8 mouse cellular contexts compared by ENCODE assay signal in genomic region chr3:121953433-121954161, GRCm38 (mm10). TPM values are rescaled to one million over a fixed set of nuclear protein-coding genes. Genes with fewer than 3 reads are reported as not detected.
DNase-seq lines count a peak whose midpoint lies in the region; ATAC-seq and TF ChIP-seq lines count a peak whose summit lies in the region.

No protein-coding gene starts in this region.

- WGBS in thymus, adult 2 months = 7% methylated on average over 53 of the region's 53 CpGs
- WGBS in forebrain, embryonic 14.5 days = 1% methylated on average over 31 of the region's 53 CpGs
- WGBS in hindbrain, embryonic 10.5 days = 1% methylated on average over 53 of the region's 53 CpGs
- under 1% methylated on average over 52 of the region's 53 CpGs for WGBS in limb, embryonic 13.5 days
- under 1% methylated on average over 44 of the region's 53 CpGs for WGBS in midbrain, embryonic 15.5 days

- 0 out of 2 replicates have a peak, but pooled peaks cover 8% of the 10 kb centered on the region for H3K4me1 ChIP-seq in thymus, adult 2 months (replicated peaks; ENCODE audit: control insufficient read depth, insufficient read depth, low read length)
- no peaks in the 10 kb centered on the region for H3K4me1 ChIP-seq in forebrain, embryonic 14.5 days (ENCODE audit: control insufficient read depth, insufficient read depth, low read length)
- peaks cover 10% of the 10 kb centered on the region for H3K4me1 ChIP-seq in hindbrain, embryonic 10.5 days (replicated peaks)
- peaks cover 12% of the 10 kb centered on the region; the same call in 1 of the 2 replicates for H3K4me1 ChIP-seq in limb, embryonic 13.5 days
- H3K4me1 ChIP-seq in midbrain, embryonic 15.5 days = peaks cover 12% of the 10 kb centered on the region

- H3K27me3 ChIP-seq in thymus, adult 2 months (ENCODE audit: control insufficient read depth, insufficient read depth, low read length) = peaks cover 13% of the 10 kb centered on the region
- peaks cover 24% of the 10 kb centered on the region for H3K27me3 ChIP-seq in forebrain, embryonic 14.5 days (replicated peaks; ENCODE audit: control insufficient read depth, insufficient read depth, low read length)
- peaks cover 39% of the 10 kb centered on the region for H3K27me3 ChIP-seq in hindbrain, embryonic 10.5 days (ENCODE audit: insufficient read depth, poor library complexity, severe bottlenecking)
- H3K27me3 ChIP-seq in limb, embryonic 13.5 days = peaks cover 6% of the 10 kb centered on the region
- H3K27me3 ChIP-seq in midbrain, embryonic 15.5 days (replicated peaks) = peaks cover 29% of the 10 kb centered on the region

- peak overlapping the region; percentile 62 for H3K9ac ChIP-seq in forebrain, embryonic 14.5 days (ENCODE audit: low read length)
- peak overlapping the region; percentile 80 for H3K9ac ChIP-seq in limb, embryonic 13.5 days
- H3K9ac ChIP-seq in midbrain, embryonic 15.5 days = peak overlapping the region; percentile 43

- H3K4me2 ChIP-seq in forebrain, embryonic 14.5 days (ENCODE audit: low read length) = peak overlapping the region; percentile 80
- H3K4me2 ChIP-seq in limb, embryonic 13.5 days (replicated peaks) = peak overlapping the region; percentile 73
- peak overlapping the region; percentile 91 for H3K4me2 ChIP-seq in midbrain, embryonic 15.5 days

- H3K9me3 ChIP-seq in forebrain, embryonic 14.5 days (replicated peaks; ENCODE audit: control insufficient read depth, low read length) = 0 out of 2 replicates have a peak, but pooled peaks cover 3% of the 10 kb centered on the region
- H3K9me3 ChIP-seq in hindbrain, embryonic 10.5 days = 0 out of 2 replicates have a peak, but pooled peaks cover 3% of the 10 kb centered on the region
- peaks cover 3% of the 10 kb centered on the region; the same call in 1 of the 2 replicates for H3K9me3 ChIP-seq in limb, embryonic 13.5 days
- no peaks in the 10 kb centered on the region for H3K9me3 ChIP-seq in midbrain, embryonic 15.5 days

- H3K27ac ChIP-seq in thymus, adult 2 months (ENCODE audit: control insufficient read depth, insufficient read depth, low read length) = no peak overlapping the region
- no peak overlapping the region for H3K27ac ChIP-seq in forebrain, embryonic 14.5 days (ENCODE audit: low read depth, low read length)
- H3K27ac ChIP-seq in hindbrain, embryonic 10.5 days = peak overlapping the region; percentile 84
- H3K27ac ChIP-seq in limb, embryonic 13.5 days = no peak overlapping the region; the same call in 1 of the 2 replicates
- H3K27ac ChIP-seq in midbrain, embryonic 15.5 days = no peak overlapping the region

- ATAC-seq in forebrain, embryonic 14.5 days = peak; percentile 32
- peak; percentile 50 for ATAC-seq in limb, embryonic 13.5 days (ENCODE audit: low FRiP score, low read depth)
- ATAC-seq in midbrain, embryonic 15.5 days (replicated peaks) = no peak; the same call in none of the 2 replicates

- no peak for TF ChIP-seq CTCF in thymus, adult 2 months (IDR thresholded peaks at IDR 0.05; ENCODE audit: borderline replicate concordance, control insufficient read depth, extremely low read depth, insufficient read depth, low read length, poor library complexity)

- DNase-seq in thymus, adult 2 months = peak; percentile 3
- no peak for DNase-seq in thymus, adult 18-20 months
- no peak for DNase-seq in forebrain, embryonic 14.5 days (ENCODE audit: low spot score)
- peak; percentile 55 for DNase-seq in hindbrain, embryonic 10.5 days (ENCODE audit: low spot score)
- no peak for DNase-seq in T-cell, adult 2 months (ENCODE audit: low spot score)
- no peak for DNase-seq in frontal cortex, postnatal 36 days (ENCODE audit: low spot score in 2 of 2)

- H3K4me3 ChIP-seq in thymus, adult 2 months (ENCODE audit: control insufficient read depth, insufficient read depth, low read length) = peak overlapping the region; percentile 28
- peak overlapping the region; percentile 52 for H3K4me3 ChIP-seq in forebrain, embryonic 14.5 days (ENCODE audit: low read depth, low read length)
- H3K4me3 ChIP-seq in hindbrain, embryonic 10.5 days = peak overlapping the region; percentile 77
- H3K4me3 ChIP-seq in limb, embryonic 13.5 days = peak overlapping the region; percentile 75
- peak overlapping the region; percentile 63 for H3K4me3 ChIP-seq in midbrain, embryonic 15.5 days

- H3K36me3 ChIP-seq in thymus, adult 2 months (ENCODE audit: control insufficient read depth, insufficient read depth, low read length) = no peaks in the 10 kb centered on the region
- H3K36me3 ChIP-seq in forebrain, embryonic 14.5 days (ENCODE audit: control insufficient read depth, insufficient read depth, low read length) = no peaks in the 10 kb centered on the region
- no peaks in the 10 kb centered on the region for H3K36me3 ChIP-seq in hindbrain, embryonic 10.5 days
- H3K36me3 ChIP-seq in limb, embryonic 13.5 days = no peaks in the 10 kb centered on the region
- no peaks in the 10 kb centered on the region for H3K36me3 ChIP-seq in midbrain, embryonic 15.5 days (replicated peaks)

- no peak for TF ChIP-seq POLR2A in thymus, adult 2 months (IDR thresholded peaks at IDR 0.05; ENCODE audit: control insufficient read depth, extremely low read depth, insufficient read depth, low read length, poor library complexity)

RNA-seq across cellular contexts. Expression of gene Arhgap29, which starts 1.3 kb away (rescaled TPM):
- polyA plus RNA-seq in thymus, adult 2 months (2012; rRNA removed) = 3.8 and 6.3 TPM in 2 replicates
- 20.1 and 30.2 TPM in 2 replicates for polyA plus RNA-seq in forebrain, embryonic 14.5 days (2014; fragmentation: Nextera tagmentation; extraction: Ambion mirVana)
- 23.3 and 31.8 TPM in 2 replicates for polyA plus RNA-seq in hindbrain, embryonic 10.5 days (2016; fragmentation: Nextera tagmentation; extraction: Ambion mirVana)
- 43.6 and 54.3 TPM in 2 replicates for polyA plus RNA-seq in limb, embryonic 13.5 days (2015; fragmentation: Nextera tagmentation; extraction: Ambion mirVana)
- polyA plus RNA-seq in midbrain, embryonic 15.5 days (2015; fragmentation: Nextera tagmentation; extraction: Ambion mirVana) = 18.6 and 20.4 TPM in 2 replicates

Comparison
In these comparisons a context has a peak if more than half of its experiments do, and no peak if none do; other contexts are left out.
1. DNase-seq: peak in thymus, adult 2 months (single experiment) and hindbrain, embryonic 10.5 days (single experiment); none in thymus, adult 18-20 months (0 of 2), forebrain, embryonic 14.5 days (single experiment), T-cell, adult 2 months (single experiment) and frontal cortex, postnatal 36 days (0 of 2).
2. Peak in every context shown above with its lines, with median percentiles within 50 percentile points of each other: H3K4me3 ChIP-seq, H3K4me2 ChIP-seq and H3K9ac ChIP-seq.